Mouse (Mus musculus) hindbrain, embryonic 15.5 days (tissue): ENCODE results near the gene Arl15. TPM values are rescaled to one million over a fixed set of nuclear protein-coding genes. Genes with fewer than 3 reads are reported as not detected.
A peak's percentile ranks its signal among the peaks of the same experiment; 100 is the strongest.

Source experiments
- ATAC-seq: fragments of 200-750 bp; cut with Nextera tagmentation; 2 replicates; pipeline ENCODE4 v1.8.0; 2017; ENCODE audit warnings: low read depth, moderate number of reproducible peaks, moderate TSS enrichment; ENCODE audit not compliant: low FRiP score
- H3K27ac ChIP-seq: fragments of 300-500 bp; sonication (generic); replicated peaks from 2 replicates; pipeline ENCODE4 v1.5.1; 2015; ENCODE audit warnings: mild to moderate bottlenecking, inconsistent platforms
- H3K27me3 ChIP-seq: fragments of 300-500 bp; sonication (generic); 2 replicates; pipeline ENCODE4 v1.6.1; 2015; ENCODE audit warnings: control low read depth, inconsistent platforms
- H3K36me3 ChIP-seq: fragments of 300-500 bp; sonication (generic); 2 replicates; pipeline ENCODE4 v1.6.1; 2015; ENCODE audit warnings: control low read depth, inconsistent platforms
- H3K4me1 ChIP-seq: fragments of 300-500 bp; sonication (generic); replicated peaks from 2 replicates; pipeline ENCODE4 v1.6.1; 2015; ENCODE audit warnings: control low read depth, inconsistent platforms
- H3K4me2 ChIP-seq: fragments of 300-500 bp; sonication (generic); 2 replicates; pipeline ENCODE4 v1.6.1; 2015; ENCODE audit warnings: moderate library complexity, mild to moderate bottlenecking, inconsistent platforms
- H3K4me3 ChIP-seq: fragments of 300-500 bp; sonication (generic); 2 replicates; pipeline ENCODE4 v1.5.1; 2015; ENCODE audit warnings: mild to moderate bottlenecking, inconsistent platforms
- H3K9ac ChIP-seq: fragments of 300-500 bp; sonication (generic); 2 replicates; pipeline ENCODE4 v1.6.1; 2015; ENCODE audit warnings: inconsistent platforms
- H3K9me3 ChIP-seq: fragments of 300-500 bp; sonication (generic); 2 replicates; pipeline ENCODE4 v1.6.1; 2016; ENCODE audit warnings: control low read depth, inconsistent platforms
- WGBS: fragments of 180-500 bp; shearing (Covaris S2); methylation state at CpG from one replicate; pipeline ENCODE4 v1.1.7; 2015; 5-methylcytosine and 5-hydroxymethylcytosine counted together
- polyA plus RNA-seq: library from polyadenylated mRNA; unstranded; fragments of >200 nt; fragmentation: Nextera tagmentation; extraction: Ambion mirVana; gene quantifications from 2 replicates; pipeline ENCODE4 v1.2.1, GENCODE M21; 2015

Gene Arl15
- polyA plus RNA-seq: 13.2 and 13.8 TPM in 2 replicates

DNA sequence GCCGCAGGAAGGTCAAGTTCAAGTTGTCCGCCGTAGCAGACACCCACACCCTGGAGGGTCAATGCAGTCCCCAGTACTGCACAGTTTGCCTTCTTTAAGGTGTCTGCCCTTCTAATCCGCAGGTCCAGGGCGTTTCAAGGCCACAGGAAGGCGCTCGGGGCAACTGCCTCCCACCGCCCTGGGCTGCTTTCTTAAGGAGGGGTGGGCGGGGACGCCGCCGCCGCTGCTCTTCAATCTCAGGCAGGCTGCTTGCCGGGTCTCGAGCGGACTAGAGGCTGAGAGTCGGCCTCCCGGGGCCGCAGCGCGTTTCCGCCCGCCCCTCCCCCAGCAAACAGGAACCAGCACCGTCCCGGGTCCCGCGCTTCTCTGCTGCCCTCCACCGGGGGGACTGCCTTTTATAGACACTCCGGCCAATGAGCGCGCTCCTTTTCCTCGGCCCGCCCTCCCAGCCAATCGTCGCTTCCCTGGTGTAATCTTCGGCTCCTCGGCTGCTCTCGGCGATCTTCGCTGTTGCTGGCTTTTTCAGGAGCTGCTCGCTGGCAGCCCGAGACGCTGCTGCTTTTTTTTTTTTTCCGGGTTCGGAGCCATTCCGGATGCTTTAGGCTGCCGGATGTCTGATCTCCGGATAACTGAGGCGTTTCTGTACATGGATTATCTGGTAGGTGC is at the start of gene Arl15:
TSS of gene Arl15 (plus strand) at position 467 of the 666 bp plus-strand sequence.
- peak within 1 kb of the TSS; percentile 96 for H3K9ac ChIP-seq
- peak within 1 kb of the TSS; percentile 96 for H3K4me3 ChIP-seq
- H3K4me2 ChIP-seq: peak within 1 kb of the TSS; percentile 78
- peaks cover 14% of the 10 kb centered on the region for H3K4me1 ChIP-seq
- under 1% methylated on average over 49 of the region's 49 CpGs for WGBS
- ATAC-seq: peak; percentile 98
- H3K27ac ChIP-seq: peak within 1 kb of the TSS; percentile 92
- no peaks in the 10 kb centered on the region for H3K36me3 ChIP-seq
- no peaks in the 10 kb centered on the region for H3K27me3 ChIP-seq
- H3K9me3 ChIP-seq: no peaks in the 10 kb centered on the region

DNA sequence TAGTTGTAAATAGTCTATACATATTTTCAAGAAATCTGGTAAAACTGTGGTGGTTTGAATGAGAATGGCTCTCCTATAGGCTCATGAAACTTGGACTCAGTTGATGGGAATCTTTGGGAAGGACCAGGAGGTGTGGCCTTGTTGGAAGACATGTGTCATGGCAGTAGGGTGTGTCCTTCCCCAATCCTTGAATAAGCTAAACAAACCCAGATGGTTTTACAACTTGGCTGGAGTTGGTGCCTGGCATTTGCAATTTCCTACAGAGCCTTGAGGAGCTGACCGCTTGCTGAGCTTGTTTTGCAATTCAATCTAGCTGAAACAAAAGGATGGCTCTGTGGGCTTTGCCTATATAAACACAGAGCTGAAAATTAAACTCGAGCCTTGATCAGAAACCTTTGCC is 49.0 kb upstream of the Arl15 start:
- no peaks in the 10 kb centered on the region for H3K27me3 ChIP-seq
- no peaks in the 10 kb centered on the region for H3K9me3 ChIP-seq
- WGBS: 43% methylated on average over 2 of the region's 2 CpGs
- no peaks in the 10 kb centered on the region for H3K36me3 ChIP-seq
- no peak overlapping the region for H3K4me2 ChIP-seq
- no peak overlapping the region for H3K27ac ChIP-seq
- H3K4me1 ChIP-seq: no peaks in the 10 kb centered on the region
- ATAC-seq: no peak
- no peak overlapping the region for H3K9ac ChIP-seq
- H3K4me3 ChIP-seq: no peak overlapping the region

DNA sequence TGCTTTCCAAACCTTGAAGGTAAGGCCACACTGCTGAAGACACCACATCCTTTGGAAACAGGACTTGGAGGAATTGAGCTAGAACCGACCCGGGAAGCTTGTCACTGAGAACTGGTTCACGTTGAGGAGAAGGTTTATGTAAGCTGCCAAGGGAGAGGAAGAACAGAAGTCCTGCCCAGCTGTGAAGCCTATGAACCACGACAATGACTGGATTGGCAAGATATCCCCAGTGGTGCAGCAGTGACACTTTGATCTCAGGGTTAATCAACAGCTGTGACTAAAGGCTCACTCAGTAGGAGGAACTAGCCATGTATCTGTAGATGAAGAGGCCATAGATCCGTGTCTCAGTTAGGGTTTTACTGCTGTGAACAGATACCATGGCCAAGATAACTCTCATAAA is 43.5 kb upstream of the Arl15 start:
- Histone ChIP-seq H3K27me3 (no peaks in the 10 kb centered on the region), H3K4me1 (no peaks in the 10 kb centered on the region), H3K4me2 (no peak overlapping the region), H3K9me3 (no peaks in the 10 kb centered on the region), H3K36me3 (no peaks in the 10 kb centered on the region), H3K27ac (no peak overlapping the region), H3K9ac (no peak overlapping the region), H3K4me3 (no peak overlapping the region)
- 61% methylated on average over 5 of the region's 5 CpGs for WGBS
- ATAC-seq: no peak

DNA sequence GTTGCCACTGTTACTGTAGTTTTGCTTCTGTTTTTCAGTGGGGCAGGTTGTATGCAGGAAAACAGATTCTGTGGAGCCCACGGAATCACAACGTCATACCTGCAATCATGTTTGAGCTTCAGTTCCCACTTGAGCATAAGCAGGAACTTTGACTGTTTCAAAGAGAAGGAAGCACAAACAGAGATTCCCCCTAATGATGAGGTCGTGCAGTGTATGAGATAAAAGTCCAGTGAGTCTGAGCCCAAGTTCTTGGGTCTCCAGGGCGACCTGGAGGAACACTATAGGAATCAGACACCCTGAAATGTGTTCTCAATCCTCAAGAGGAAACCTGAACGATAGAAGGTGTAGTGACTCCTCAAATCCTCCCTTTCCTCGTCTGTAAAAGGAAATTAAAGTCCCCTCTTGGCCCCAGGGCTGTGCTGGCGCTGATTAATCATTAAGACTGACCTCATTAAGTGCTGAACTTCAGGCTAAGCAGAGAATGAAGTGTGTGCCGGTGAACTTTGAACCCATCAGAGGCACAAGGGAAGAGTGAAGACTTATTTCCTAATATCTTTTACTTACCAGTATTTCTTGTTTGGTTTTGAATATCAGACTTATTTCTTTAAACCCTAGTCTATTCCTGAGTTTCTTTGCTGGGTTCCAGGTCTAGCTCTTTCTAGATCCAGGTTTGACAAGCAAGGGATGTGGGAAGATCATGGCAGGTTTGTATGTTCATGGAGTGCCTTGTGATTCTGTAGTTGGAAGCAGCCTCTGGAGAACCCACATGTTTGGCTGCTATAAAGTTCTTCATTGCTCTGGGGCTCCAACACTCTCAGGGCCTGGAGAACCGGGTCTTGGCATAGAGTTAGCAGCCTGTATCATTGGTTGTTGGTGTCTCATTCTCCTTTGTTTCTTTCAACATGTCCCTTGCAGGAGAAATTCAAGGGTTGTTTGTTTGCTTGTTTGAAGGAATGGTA is 39.3 kb upstream of the Arl15 start:
- H3K4me2 ChIP-seq: no peak overlapping the region
- H3K27me3 ChIP-seq: no peaks in the 10 kb centered on the region
- no peak overlapping the region for H3K4me3 ChIP-seq
- ATAC-seq: no peak
- no peak overlapping the region for H3K9ac ChIP-seq
- WGBS: 73% methylated on average over 9 of the region's 9 CpGs
- H3K9me3 ChIP-seq: no peaks in the 10 kb centered on the region
- H3K27ac ChIP-seq: no peak overlapping the region
- H3K4me1 ChIP-seq: no peaks in the 10 kb centered on the region
- H3K36me3 ChIP-seq: no peaks in the 10 kb centered on the region

DNA sequence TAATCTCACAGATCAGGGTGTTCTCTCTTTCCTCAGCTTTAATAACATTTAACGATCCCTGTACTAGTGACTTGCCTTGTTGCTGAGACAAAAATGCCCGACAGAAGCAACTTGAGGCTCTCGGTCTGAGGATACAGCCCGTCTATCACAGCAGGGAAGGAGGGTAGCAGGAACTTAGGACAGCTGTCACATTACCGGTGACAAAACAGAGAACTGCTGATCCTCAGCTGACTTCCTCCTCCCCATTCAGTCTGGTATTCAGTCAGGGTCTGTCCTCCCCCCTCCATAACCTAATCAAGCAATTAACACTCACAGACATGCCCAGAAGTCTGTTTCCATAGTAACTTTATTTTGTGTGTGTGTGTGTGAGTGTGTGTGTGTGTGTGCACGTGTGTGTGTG is 38.5 kb upstream of the Arl15 start:
- Histone ChIP-seq H3K27ac (no peak overlapping the region), H3K36me3 (no peaks in the 10 kb centered on the region), H3K4me1 (no peaks in the 10 kb centered on the region), H3K4me3 (no peak overlapping the region), H3K9me3 (no peaks in the 10 kb centered on the region), H3K27me3 (no peaks in the 10 kb centered on the region), H3K9ac (no peak overlapping the region), H3K4me2 (no peak overlapping the region)
- ATAC-seq: no peak
- WGBS: 44% methylated on average over 6 of the region's 6 CpGs

DNA sequence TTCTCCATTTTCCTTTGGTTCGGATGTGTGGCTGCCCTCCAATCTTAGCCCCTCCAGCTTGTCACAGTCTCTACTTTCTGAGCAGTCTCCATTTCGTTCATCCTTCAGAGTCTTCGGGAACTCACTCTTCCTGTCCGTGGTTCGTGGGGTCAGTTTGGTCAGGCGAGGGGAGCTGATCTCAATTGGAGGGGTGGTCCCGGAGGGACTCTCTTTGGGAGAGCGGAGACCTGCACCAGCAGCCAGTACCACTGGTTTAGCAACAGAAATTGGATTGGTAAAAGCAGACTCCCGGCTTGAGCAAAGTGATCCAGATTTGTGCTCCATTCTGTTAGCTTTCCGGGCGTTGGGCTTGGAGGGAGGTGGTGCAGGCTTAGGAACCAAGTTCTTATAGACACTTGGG is 32.6 kb upstream of the Arl15 start:
- H3K4me2 ChIP-seq: no peak overlapping the region
- H3K27me3 ChIP-seq: no peaks in the 10 kb centered on the region
- 93% methylated on average over 11 of the region's 11 CpGs for WGBS
- H3K36me3 ChIP-seq: no peaks in the 10 kb centered on the region
- H3K9ac ChIP-seq: no peak overlapping the region
- H3K27ac ChIP-seq: no peak overlapping the region
- no peak overlapping the region for H3K4me3 ChIP-seq
- no peaks in the 10 kb centered on the region for H3K9me3 ChIP-seq
- H3K4me1 ChIP-seq: no peaks in the 10 kb centered on the region
- no peak for ATAC-seq

DNA sequence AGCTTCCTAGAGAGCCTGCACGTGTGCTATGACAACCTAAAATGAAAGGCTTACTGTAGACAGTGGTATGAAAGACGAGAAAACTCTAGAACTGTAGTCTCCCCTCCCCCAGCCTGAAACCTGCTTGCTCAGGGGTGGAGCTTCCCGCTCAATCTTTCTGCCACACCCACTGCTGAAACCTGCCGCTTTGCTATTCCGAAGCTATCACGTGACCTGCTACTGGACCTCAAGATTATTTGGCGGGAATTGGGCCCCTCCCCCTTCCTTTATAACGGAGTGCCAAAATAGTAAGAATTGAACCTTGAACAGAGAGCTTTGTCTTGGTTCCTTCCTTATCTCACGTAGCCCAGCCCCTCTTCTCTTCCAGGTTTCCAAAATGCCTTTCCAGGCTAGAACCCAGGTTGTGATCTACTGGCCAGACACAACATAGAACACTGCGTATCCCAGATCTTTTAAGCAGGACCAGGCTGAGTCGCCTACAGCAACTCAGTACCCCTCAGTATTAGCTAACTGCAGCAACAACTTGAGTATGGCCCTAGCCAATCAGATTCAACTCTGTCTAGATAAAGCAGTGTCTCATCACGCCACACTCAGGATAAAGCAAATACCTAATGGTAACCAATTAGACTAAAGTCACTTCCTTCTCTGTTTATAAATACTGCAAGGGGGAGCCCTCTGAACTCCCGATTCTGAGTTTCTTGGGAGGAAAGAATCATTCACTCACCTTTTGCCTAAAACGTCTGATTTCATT is 31.4 kb upstream of the Arl15 start:
- no peaks in the 10 kb centered on the region for H3K9me3 ChIP-seq
- H3K27me3 ChIP-seq: no peaks in the 10 kb centered on the region
- no peak overlapping the region for H3K4me2 ChIP-seq
- 91% methylated on average over 14 of the region's 14 CpGs for WGBS
- no peak overlapping the region for H3K4me3 ChIP-seq
- H3K9ac ChIP-seq: no peak overlapping the region
- ATAC-seq: no peak
- no peak overlapping the region for H3K27ac ChIP-seq
- no peaks in the 10 kb centered on the region for H3K4me1 ChIP-seq
- no peaks in the 10 kb centered on the region for H3K36me3 ChIP-seq

DNA sequence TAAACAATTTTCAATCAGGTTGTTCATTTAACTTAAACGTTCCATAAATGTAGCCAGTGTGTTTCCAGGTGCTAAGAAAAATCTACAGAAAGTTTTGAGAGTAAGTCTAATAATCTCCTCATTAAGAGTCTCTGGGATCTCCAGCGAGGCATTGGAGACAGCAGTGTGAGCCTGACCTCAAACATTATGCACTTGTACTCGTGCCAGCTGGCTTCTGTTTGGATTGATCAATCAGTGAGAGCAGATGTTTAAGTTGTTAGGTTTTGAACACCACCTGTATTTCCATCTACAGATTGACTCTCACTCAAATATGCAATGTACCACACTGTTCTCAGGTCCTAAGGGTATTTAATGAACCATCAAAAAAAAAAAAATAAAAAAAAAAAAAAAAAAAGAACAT is 28.9 kb upstream of the Arl15 start:
- no peaks in the 10 kb centered on the region for H3K9me3 ChIP-seq
- H3K27ac ChIP-seq: no peak overlapping the region
- no peaks in the 10 kb centered on the region for H3K4me1 ChIP-seq
- no peak overlapping the region for H3K9ac ChIP-seq
- WGBS: 46% methylated on average over 3 of the region's 3 CpGs
- H3K27me3 ChIP-seq: no peaks in the 10 kb centered on the region
- no peaks in the 10 kb centered on the region for H3K36me3 ChIP-seq
- no peak overlapping the region for H3K4me2 ChIP-seq
- ATAC-seq: no peak
- H3K4me3 ChIP-seq: no peak overlapping the region

DNA sequence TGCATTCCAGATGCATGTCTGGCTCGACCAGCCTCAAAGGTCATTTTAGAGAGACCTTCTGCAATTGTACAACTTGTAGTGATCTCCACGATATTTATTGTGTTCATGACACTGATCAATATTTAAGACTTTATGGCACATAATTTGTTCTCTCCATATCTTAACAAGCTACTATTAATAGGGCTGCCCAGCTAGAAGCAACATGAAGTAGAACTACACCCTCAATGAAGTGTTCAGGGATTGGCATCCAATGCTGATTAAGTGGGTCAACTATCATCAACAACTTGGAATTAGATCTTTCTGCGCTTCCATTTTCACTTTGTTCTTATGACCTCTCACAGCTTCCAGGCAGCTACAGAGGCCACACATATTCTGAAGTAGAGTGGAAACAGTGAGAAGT is 24.5 kb upstream of the Arl15 start:
- H3K9me3 ChIP-seq: no peaks in the 10 kb centered on the region

DNA sequence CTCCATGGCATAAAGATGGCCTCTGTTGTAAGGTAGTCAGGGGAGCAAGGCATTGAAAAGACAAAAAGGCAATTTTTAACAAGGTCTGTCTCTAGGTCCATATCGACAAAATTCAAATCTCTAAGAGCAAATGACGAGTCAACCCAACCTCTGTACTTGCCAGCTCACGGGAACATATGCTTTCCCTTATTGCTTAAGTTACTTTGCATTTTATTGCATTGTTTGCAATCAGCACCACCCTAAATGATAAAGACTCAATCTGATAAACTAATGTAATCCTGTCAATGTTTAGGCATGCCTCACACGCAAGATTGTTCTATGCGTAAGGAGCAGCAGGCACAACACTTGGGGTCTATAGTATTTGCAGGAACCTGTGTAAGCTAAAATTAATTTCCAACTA is 24.0 kb upstream of the Arl15 start:
- H3K9me3 ChIP-seq: no peaks in the 10 kb centered on the region
- no peak overlapping the region for H3K4me2 ChIP-seq
- no peaks in the 10 kb centered on the region for H3K36me3 ChIP-seq
- H3K27me3 ChIP-seq: no peaks in the 10 kb centered on the region
- H3K4me3 ChIP-seq: no peak overlapping the region
- ATAC-seq: no peak
- H3K4me1 ChIP-seq: no peaks in the 10 kb centered on the region
- H3K27ac ChIP-seq: no peak overlapping the region
- no peak overlapping the region for H3K9ac ChIP-seq
- WGBS: 93% methylated on average over 5 of the region's 5 CpGs

More for the DNA sequence above, 24.5 kb upstream of the Arl15 start:
- Histone ChIP-seq H3K36me3 (no peaks in the 10 kb centered on the region), H3K4me2 (no peak overlapping the region), H3K4me3 (no peak overlapping the region), H3K27ac (no peak overlapping the region), H3K9ac (no peak overlapping the region), H3K4me1 (no peaks in the 10 kb centered on the region), H3K27me3 (no peaks in the 10 kb centered on the region)
- no peak for ATAC-seq
- WGBS: 93% methylated on average over 3 of the region's 3 CpGs

DNA sequence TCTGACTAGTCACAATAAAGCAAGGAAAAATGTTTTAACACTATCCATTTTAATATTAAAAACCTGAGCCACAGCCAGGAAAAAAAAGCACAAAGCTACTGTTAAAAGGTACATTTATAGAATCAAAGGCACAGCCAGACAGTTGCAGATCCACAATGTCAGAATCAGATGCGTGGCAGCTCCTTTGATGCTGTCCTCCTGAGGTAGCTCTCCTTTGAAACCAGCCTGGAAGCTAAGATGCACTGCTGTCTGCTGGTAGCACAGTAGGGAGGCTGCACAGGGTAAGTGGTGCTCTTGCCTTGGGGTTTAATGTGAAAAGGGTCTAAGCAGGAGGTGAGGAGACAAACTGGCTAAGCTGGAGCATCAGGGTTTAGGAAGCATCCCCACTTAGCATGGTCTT is 23.0 kb upstream of the Arl15 start:
- no peak overlapping the region for H3K9ac ChIP-seq
- 28% methylated on average over 1 of the region's 1 CpGs for WGBS
- ATAC-seq: no peak

DNA sequence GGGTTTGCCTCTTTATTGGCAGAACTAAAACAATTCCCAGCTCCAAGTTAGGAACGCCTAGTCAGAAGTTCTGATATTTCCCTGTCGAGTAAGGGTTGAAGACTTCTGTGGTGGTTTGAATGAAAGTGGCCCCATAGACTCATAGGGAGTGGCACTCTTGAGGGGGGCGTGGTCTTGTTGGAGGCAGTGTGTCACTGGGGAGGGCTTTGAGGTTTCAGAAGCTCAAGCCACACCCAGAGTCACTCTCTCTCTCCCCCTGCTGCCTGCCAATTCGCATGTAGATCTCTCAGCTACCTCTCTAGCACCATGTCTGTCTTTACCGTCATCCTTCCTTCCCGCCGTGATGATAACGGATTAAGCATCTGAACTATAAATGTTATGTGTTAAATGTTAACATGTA is 19.5 kb upstream of the Arl15 start:
- no peaks in the 10 kb centered on the region for H3K4me1 ChIP-seq
- no peak overlapping the region for H3K27ac ChIP-seq
- no peak overlapping the region for H3K4me3 ChIP-seq
- ATAC-seq: no peak
- H3K9me3 ChIP-seq: no peaks in the 10 kb centered on the region
- no peak overlapping the region for H3K9ac ChIP-seq
- H3K27me3 ChIP-seq: no peaks in the 10 kb centered on the region
- WGBS: 89% methylated on average over 8 of the region's 8 CpGs
- H3K36me3 ChIP-seq: no peaks in the 10 kb centered on the region
- no peak overlapping the region for H3K4me2 ChIP-seq

More for the DNA sequence above, 23.0 kb upstream of the Arl15 start:
- no peak overlapping the region for H3K4me3 ChIP-seq
- H3K36me3 ChIP-seq: no peaks in the 10 kb centered on the region
- no peak overlapping the region for H3K27ac ChIP-seq
- no peaks in the 10 kb centered on the region for H3K4me1 ChIP-seq
- H3K9me3 ChIP-seq: no peaks in the 10 kb centered on the region
- no peaks in the 10 kb centered on the region for H3K27me3 ChIP-seq
- H3K4me2 ChIP-seq: no peak overlapping the region
